Mouse (Mus musculus) lung, postnatal 4 days (tissue): ENCODE results near the gene Gm17581.
A peak's percentile ranks its signal among the peaks of the same experiment; 100 is the strongest.
"Not testable (repeated sequence)": the region's sequence is repeated elsewhere in the genome, so short reads cannot be mapped to it uniquely, and the experiment has no call there.

Source experiments
- DNase-seq, 2 experiments: peaks; one replicate each; pipeline ENCODE4 v3.0.0; 2021

Gm17581 gene

GRCm38 (mm10) chr2:155736936-155737335, 1.3 kb upstream of the Gm17581 start:
- no peak for DNase-seq

GRCm38 (mm10) chr2:155735080-155735479, 586 bp downstream of the Gm17581 start:
- DNase-seq: no peak

DNA sequence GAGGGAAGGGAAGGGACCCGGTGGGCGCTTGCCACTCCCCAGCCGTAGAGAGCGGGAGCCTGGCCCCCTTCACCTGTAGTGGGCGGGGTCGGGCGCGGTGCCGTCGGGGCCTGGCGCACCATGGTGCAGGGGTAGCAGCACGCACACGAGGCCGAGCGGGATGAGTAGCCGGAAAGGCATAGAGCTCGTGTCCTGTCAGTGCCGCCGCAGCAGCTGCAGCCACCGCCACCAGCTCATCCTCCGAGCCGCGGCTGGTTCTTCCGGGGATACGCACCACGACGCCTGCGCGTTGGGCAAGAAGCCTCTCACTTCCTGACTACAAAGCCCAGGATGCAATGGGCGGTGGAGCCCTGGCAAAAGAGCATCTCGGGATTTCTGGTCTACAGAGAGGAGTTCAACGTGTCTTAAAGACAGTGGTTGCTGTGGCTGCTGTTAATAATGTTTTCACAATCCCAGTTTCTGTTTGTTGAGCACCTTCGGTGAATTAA, 6.5 kb downstream of the Gm17581 start, which contains the start of gene Edem2:
Edem2 (minus strand) TSS at position 318 of the 488 bp plus-strand sequence.
- peak; percentile 94 for DNase-seq

DNA sequence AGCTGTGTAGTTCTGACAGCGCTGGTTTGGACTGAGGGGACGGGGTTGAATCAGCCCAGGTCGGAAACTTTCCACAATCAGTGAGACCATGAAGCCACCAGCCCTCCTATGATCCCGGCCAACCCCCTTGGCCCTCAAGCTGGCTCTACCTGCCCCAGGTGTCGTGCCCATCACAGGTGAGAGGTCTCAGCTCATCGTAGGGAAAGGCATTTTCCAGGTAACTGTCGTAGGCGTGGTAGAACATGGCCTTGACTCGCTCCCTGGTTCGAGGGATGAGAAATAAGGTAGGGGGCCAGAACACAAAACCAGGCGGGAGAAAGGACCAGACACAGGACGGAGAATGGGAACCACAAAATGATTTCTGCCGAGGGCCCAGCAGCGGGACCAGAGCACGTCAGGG, 6.9 kb downstream of the Gm17581 start:
- DNase-seq: no peak

DNA sequence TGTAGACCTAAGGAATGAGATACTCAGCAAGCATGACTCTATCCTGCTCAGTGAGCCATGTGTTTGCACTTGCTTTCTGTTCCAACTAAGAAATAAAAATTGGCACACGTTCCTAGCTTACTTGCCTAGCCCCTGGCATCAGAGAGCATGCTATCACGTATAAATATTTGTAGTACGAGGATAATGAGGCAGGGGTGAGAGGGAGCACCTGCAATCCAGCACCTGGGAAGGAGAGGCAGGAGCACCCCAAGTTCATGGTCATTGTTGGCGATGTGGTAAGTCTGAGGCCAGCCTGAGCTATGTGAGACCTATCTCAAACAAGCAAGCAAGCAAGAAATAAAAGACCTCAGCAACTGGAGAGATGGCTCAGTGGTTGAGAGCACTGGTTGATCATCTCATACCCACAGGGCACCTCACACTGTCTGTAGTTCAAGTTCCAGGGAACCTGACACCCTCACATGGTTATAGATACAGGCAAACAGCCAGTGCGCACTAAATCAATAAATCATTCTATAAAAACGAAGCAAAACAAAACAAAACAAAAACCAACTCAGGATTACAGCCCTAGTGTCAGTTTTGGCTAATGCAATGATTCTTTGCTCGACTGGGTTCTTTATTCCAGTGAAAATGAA, 7.8 kb downstream of the Gm17581 start:
- no peak for DNase-seq

- DNase-seq: no peak
Observed at GRCm38 (mm10) chr2:155726302-155726701, 9.4 kb downstream of the Gm17581 start.

DNA sequence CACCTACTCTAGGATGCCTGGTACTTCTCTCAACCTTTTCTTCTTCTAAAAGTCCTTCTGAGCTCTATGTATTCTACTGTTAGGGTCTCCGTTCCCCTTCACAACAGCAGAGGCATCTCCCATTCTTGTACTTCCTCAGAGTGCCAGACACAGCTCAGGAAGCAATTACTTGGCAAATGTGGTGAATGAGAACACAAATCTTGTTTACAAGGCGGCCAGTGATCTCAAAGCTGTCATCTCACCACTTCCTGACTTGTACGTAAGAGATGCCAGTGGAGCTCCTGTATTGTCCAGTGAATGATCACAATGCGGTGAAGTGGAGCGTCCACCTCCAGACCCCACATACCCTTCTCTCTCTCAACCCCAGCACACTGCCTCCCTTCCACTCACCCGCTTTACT, 11.1 kb downstream of the Gm17581 start:
- no peak for DNase-seq

GRCm38 (mm10) chr2:155724036-155724435, 11.6 kb downstream of the Gm17581 start:
- no peak for DNase-seq

DNA sequence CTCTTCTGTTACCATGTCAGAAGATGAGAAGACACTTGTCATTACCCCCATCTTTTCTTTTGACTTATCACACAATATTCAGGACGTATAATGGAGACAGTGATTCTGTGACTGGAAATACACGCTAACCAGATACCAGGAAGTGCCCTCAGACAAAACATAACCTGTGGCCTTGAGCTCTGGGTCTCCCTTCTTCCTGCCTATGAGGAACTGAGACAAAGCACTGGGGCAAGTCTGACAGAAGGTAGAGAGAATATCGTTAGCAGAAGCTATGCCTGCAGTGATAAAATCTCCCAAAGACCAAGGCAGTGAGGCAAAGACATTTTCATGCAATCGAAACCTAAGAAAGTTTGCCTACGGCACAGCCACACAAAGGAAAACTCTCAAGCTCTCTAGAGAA, 15.1 kb downstream of the Gm17581 start:
- no peak for DNase-seq

GRCm38 (mm10) chr2:155717082-155717990, 18.3 kb downstream of the Gm17581 start:
- no peak for DNase-seq

- no peak for DNase-seq
Observed at GRCm38 (mm10) chr2:155710557-155710956, 25.1 kb downstream of the Gm17581 start.

DNA sequence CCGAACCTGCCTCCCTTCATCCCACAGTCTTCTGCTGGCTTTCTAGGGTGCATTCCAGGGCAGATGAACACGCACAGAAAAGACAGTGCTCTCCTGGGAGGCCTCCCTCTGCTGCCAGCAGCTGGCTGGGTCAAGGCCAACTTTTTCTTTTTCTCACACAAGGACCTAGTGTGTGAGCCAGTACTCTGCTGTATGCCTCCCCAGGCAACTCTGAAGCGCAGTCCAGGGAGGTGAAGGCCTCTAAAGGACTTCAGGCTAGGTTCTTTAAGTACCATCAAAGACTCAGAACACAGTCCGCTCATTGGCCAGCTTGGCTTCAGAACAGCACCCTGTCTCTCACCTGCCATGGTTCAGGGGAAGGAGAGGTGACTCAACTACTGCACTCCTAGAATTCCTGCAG, 28.4 kb downstream of the Gm17581 start:
- no peak for DNase-seq

DNA sequence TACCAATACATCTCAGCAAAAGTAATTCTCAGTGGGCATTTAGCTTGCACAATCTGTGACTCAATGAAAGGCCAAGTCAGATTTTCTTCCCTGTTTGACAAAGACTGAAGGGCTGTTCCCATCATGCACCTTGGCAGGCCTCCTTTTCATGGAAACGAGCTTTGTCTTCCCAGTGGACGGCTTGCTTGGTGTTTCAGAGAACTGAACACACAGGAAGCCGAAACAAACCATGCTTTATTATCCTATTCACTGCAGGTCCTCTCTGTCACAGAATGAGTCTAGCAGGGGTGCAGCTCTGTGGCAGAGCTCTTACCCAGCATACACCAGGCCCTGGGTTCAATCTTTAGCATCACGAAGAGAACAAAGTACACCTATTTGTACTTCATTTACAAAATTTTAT, 32.0 kb downstream of the Gm17581 start:
- DNase-seq: no peak

DNA sequence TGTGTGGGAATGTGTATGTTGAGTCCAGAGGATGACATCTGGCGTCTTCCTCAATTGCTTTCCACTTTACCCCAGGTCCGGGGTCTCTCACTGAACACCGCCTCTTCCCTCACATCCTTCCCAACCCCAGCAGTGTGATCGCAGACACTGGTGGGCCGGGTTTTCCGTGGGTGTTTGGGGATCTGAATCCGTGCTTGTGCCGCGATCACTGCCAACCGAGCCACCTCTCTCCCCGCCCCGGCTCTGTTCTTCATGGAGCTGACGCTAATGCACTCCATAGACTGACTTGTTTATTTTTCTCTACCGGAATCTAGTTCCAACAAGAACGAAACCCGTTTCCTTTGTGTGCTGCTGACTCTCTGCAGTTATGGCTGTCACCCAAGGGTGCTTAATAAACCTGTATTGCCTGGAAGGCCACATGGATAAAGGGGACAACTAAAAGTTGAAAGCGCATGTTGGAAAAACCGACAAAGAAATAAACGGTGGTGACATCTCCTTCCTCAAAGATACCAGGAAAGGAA, 34.2 kb downstream of the Gm17581 start:
- no peak for DNase-seq

DNA sequence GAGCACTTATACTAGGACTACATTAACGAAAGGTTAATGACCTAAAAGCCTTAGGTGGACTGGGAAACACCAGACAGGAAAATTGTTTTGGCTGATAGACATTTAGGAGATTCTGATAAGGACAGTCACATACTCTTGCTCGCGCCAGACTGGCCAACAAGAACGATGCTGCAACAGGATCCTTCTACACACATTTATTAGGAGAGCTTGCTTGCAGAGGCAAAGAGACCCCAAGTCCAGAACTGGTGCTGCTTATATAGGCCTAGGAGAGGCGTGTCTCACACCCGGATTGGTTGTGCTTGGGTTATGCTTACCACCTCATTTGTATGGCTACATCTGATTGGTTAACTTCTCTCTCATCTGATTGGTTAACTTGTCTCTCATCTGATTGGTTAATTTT, 37.2 kb downstream of the Gm17581 start:
- not testable (repeated sequence) for DNase-seq

DNA sequence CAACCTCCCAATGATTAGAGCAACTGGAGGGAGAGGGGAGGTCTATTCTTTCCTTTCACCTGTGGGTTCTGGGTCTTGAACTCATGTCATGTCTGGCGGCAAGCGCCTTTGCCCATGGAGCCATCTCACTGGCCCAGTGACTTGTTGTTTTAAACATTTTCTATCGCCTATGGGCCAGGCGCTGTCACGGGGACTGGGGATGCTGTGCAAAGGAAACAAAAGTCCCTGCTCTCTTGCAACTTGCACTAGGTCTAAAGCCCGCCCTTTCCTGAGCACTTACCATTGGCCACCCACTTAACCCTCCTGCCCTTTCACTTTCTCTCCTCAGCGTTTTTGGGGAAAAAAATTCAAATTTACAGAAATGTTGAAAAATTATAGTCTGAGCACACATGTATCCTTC, 38.8 kb downstream of the Gm17581 start:
- no peak for DNase-seq

- DNase-seq: peak; percentile 80 to 89
Observed at GRCm38 (mm10) chr2:155696091-155696558, 39.5 kb downstream of the Gm17581 start.

DNA sequence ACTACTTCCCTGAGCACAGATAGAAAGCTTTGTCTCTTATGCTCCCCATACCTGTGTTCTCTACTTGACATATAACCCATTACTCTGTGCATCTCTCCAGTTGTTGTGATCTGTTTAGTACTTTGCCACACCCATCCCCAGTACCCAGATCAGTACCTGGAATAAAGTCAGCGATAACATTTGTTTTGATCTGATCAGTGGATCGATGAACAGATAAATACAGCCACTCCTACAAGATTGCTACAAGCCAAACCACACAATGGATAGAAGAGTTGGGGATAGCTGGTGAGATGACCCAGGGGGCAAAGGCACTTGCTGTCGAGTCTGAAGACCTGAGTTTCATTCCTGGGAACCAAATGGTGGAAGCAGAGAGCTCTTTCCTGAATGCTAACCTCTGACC, 40.4 kb downstream of the Gm17581 start:
- DNase-seq: no peak

GRCm38 (mm10) chr2:155694564-155694963, 41.1 kb downstream of the Gm17581 start:
- DNase-seq: no peak

DNA sequence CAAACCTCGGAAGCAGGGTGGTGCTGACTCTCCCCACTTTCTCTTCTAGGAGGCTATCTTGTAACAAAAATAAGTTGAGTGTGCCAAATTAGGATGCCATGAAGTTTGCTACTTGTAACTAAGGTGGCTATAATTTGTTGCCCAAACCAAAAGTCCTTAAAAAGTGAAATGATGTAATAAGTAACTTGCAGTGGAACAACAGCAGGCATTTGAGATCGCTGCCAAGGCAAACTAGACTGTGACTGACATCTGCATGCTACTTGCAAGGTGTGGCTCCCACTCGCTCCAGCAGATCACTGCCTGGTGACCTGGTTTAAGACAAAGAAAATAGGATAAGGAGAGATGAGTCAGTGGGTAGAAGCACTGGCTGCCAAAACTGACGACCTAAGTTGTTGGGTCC, 42.5 kb downstream of the Gm17581 start:
- no peak for DNase-seq

- peak; percentile 95 to 98 for DNase-seq
Observed at GRCm38 (mm10) chr2:155691723-155692493, 43.8 kb downstream of the Gm17581 start, which contains the start of gene Trpc4ap. TSS of gene Trpc4ap (minus strand) at chr2:155692384.

GRCm38 (mm10) chr2:155691336-155691722, 44.3 kb downstream of the Gm17581 start:
- no peak for DNase-seq

GRCm38 (mm10) chr2:155689211-155689610, 46.5 kb downstream of the Gm17581 start:
- DNase-seq: no peak
